Mouse (Mus musculus) hindbrain, embryonic 12.5 days (tissue): ENCODE results near the gene Rnase11. TPM values are rescaled to one million over a fixed set of nuclear protein-coding genes. Genes with fewer than 3 reads are reported as not detected.
"Not testable (repeated sequence)": the region's sequence is repeated elsewhere in the genome, so short reads cannot be mapped to it uniquely, and the experiment has no call there.

Experiments
- ATAC-seq: fragments of 200-750 bp; cut with Nextera tagmentation; 2 replicates; pipeline ENCODE4 v1.8.0; 2017; ENCODE audit warnings: moderate TSS enrichment; ENCODE audit not compliant: low FRiP score
- H3K27ac ChIP-seq: fragments of 300-500 bp; sonication (generic); 2 replicates; pipeline ENCODE4 v1.5.1; 2016; ENCODE audit warnings: mild to moderate bottlenecking
- H3K27me3 ChIP-seq: fragments of 300-500 bp; sonication (generic); 2 replicates; pipeline ENCODE4 v1.6.1; 2016; ENCODE audit warnings: mild to moderate bottlenecking
- H3K36me3 ChIP-seq: fragments of 300-500 bp; sonication (generic); 2 replicates; pipeline ENCODE4 v1.6.1; 2016; ENCODE audit warnings: mild to moderate bottlenecking
- H3K4me1 ChIP-seq: fragments of 300-500 bp; sonication (generic); 2 replicates; pipeline ENCODE4 v1.6.1; 2016
- H3K4me2 ChIP-seq: fragments of 300-500 bp; sonication (generic); replicated peaks from 2 replicates; pipeline ENCODE4 v1.6.1; 2016; ENCODE audit warnings: mild to moderate bottlenecking
- H3K4me3 ChIP-seq: fragments of 300-500 bp; sonication (generic); 2 replicates; pipeline ENCODE4 v1.5.1; 2016; ENCODE audit warnings: mild to moderate bottlenecking
- H3K9ac ChIP-seq: fragments of 300-500 bp; sonication (generic); 2 replicates; pipeline ENCODE4 v1.6.1; 2016; ENCODE audit warnings: mild to moderate bottlenecking, moderate library complexity
- H3K9me3 ChIP-seq: fragments of 300-500 bp; sonication (generic); replicated peaks from 2 replicates; pipeline ENCODE4 v1.6.1; 2016; ENCODE audit warnings: mild to moderate bottlenecking
- WGBS: fragments of 180-500 bp; shearing (Covaris S2); methylation state at CpG from one replicate; pipeline ENCODE4 v1.1.7; 2016; 5-methylcytosine and 5-hydroxymethylcytosine counted together
- polyA plus RNA-seq: library from polyadenylated mRNA; unstranded; fragments of >200 nt; fragmentation: Nextera tagmentation; extraction: Ambion mirVana; gene quantifications from 2 replicates; pipeline ENCODE4 v1.2.1, GENCODE M21; 2016

Rnase11 gene
- polyA plus RNA-seq, 1 experiment from 2014 or later: not detected

GRCm38 (mm10) chr14:51026391-51027133 is 23.4 kb downstream of the Rnase11 start:
- peak; percentile 46; the same call in 1 of the 2 replicates for ATAC-seq
- Histone ChIP-seq H3K27me3 (no peaks in the 10 kb centered on the region), H3K9ac (no peak overlapping the region), H3K36me3 (no peaks in the 10 kb centered on the region), H3K27ac (no peak overlapping the region), H3K4me1 (no peaks in the 10 kb centered on the region), H3K4me2 (no peak overlapping the region), H3K9me3 (no peaks in the 10 kb centered on the region), H3K4me3 (no peak overlapping the region)
- 41% methylated on average over 5 of the region's 5 CpGs for WGBS

GRCm38 (mm10) chr14:51024820-51025219 is 25.1 kb downstream of the Rnase11 start:
- no peak for ATAC-seq
- Histone ChIP-seq H3K27ac (no peak overlapping the region), H3K9ac (no peak overlapping the region), H3K36me3 (no peaks in the 10 kb centered on the region), H3K9me3 (no peaks in the 10 kb centered on the region), H3K4me2 (no peak overlapping the region), H3K4me3 (no peak overlapping the region), H3K4me1 (no peaks in the 10 kb centered on the region), H3K27me3 (no peaks in the 10 kb centered on the region)
- 94% methylated on average over 1 of the region's 1 CpGs for WGBS

GRCm38 (mm10) chr14:51023457-51023856 is 26.5 kb downstream of the Rnase11 start:
- Histone ChIP-seq H3K36me3 (no peaks in the 10 kb centered on the region), H3K9ac (no peak overlapping the region), H3K4me1 (no peaks in the 10 kb centered on the region), H3K27ac (no peak overlapping the region), H3K4me2 (no peak overlapping the region), H3K27me3 (no peaks in the 10 kb centered on the region), H3K9me3 (no peaks in the 10 kb centered on the region), H3K4me3 (no peak overlapping the region)
- WGBS: 77% methylated on average over 4 of the region's 4 CpGs
- no peak for ATAC-seq

- Histone ChIP-seq H3K4me2 (no peak overlapping the region), H3K9ac (no peak overlapping the region), H3K4me1 (no peaks in the 10 kb centered on the region), H3K27ac (no peak overlapping the region), H3K27me3 (no peaks in the 10 kb centered on the region), H3K4me3 (no peak overlapping the region), H3K36me3 (no peaks in the 10 kb centered on the region), H3K9me3 (no peaks in the 10 kb centered on the region)
- 83% methylated on average over 3 of the region's 3 CpGs for WGBS
- ATAC-seq: no peak
Observed at GRCm38 (mm10) chr14:51017256-51017655, 32.7 kb downstream of the Rnase11 start.

GRCm38 (mm10) chr14:51015780-51016179 is 34.2 kb downstream of the Rnase11 start:
- no peak overlapping the region for H3K4me3 ChIP-seq
- ATAC-seq: no peak
- no peaks in the 10 kb centered on the region for H3K9me3 ChIP-seq

GRCm38 (mm10) chr14:51014724-51015123 is 35.2 kb downstream of the Rnase11 start:
- H3K27me3 ChIP-seq, H3K27ac ChIP-seq, H3K36me3 ChIP-seq, H3K4me1 ChIP-seq, H3K9me3 ChIP-seq, H3K4me2 ChIP-seq, ATAC-seq, H3K9ac ChIP-seq, H3K4me3 ChIP-seq: not testable (repeated sequence)
- 92% methylated on average over 3 of the region's 3 CpGs for WGBS

More at GRCm38 (mm10) chr14:51015780-51016179, 34.2 kb downstream of the Rnase11 start:
- Histone ChIP-seq H3K4me1 (no peaks in the 10 kb centered on the region), H3K4me2 (no peak overlapping the region), H3K27ac (no peak overlapping the region), H3K27me3 (no peaks in the 10 kb centered on the region), H3K9ac (no peak overlapping the region), H3K36me3 (no peaks in the 10 kb centered on the region)

- H3K9me3 ChIP-seq: no peaks in the 10 kb centered on the region
- no peaks in the 10 kb centered on the region for H3K4me1 ChIP-seq
- no peaks in the 10 kb centered on the region for H3K27me3 ChIP-seq
- no peak overlapping the region for H3K4me2 ChIP-seq
- 86% methylated on average over 6 of the region's 6 CpGs for WGBS
- ATAC-seq: no peak
- H3K36me3 ChIP-seq: no peaks in the 10 kb centered on the region
- H3K27ac ChIP-seq: no peak overlapping the region
- H3K4me3 ChIP-seq: no peak overlapping the region
- H3K9ac ChIP-seq: no peak overlapping the region
Observed at GRCm38 (mm10) chr14:51009572-51009971, 40.4 kb downstream of the Rnase11 start.

- Histone ChIP-seq H3K9ac (no peak overlapping the region), H3K27ac (no peak overlapping the region), H3K4me3 (no peak overlapping the region), H3K4me1 (no peaks in the 10 kb centered on the region), H3K27me3 (no peaks in the 10 kb centered on the region), H3K4me2 (no peak overlapping the region), H3K9me3 (no peaks in the 10 kb centered on the region), H3K36me3 (no peaks in the 10 kb centered on the region)
- no peak for ATAC-seq
- WGBS: 92% methylated on average over 4 of the region's 4 CpGs
Observed at GRCm38 (mm10) chr14:51008781-51009180, 41.2 kb downstream of the Rnase11 start.

GRCm38 (mm10) chr14:51007914-51008713 is 41.8 kb downstream of the Rnase11 start:
- WGBS: 81% methylated on average over 13 of the region's 13 CpGs
- H3K4me3 ChIP-seq: no peak overlapping the region

GRCm38 (mm10) chr14:51007152-51007801 is 42.7 kb downstream of the Rnase11 start, which contains the start of gene Rnase10:
Gene Rnase10 (plus strand): TSS chr14:51007751.
- Histone ChIP-seq H3K9me3 (no peaks in the 10 kb centered on the region), H3K27me3 (no peaks in the 10 kb centered on the region), H3K27ac (no peak within 1 kb of the TSS), H3K36me3 (no peaks in the 10 kb centered on the region), H3K4me2 (no peak within 1 kb of the TSS), H3K4me3 (no peak within 1 kb of the TSS), H3K4me1 (no peaks in the 10 kb centered on the region), H3K9ac (no peak within 1 kb of the TSS)
- WGBS: 80% methylated on average over 8 of the region's 8 CpGs
- no peak for ATAC-seq

More at GRCm38 (mm10) chr14:51007914-51008713, 41.8 kb downstream of the Rnase11 start:
- Histone ChIP-seq H3K27me3 (no peaks in the 10 kb centered on the region), H3K9me3 (no peaks in the 10 kb centered on the region), H3K4me2 (no peak overlapping the region), H3K9ac (no peak overlapping the region), H3K36me3 (no peaks in the 10 kb centered on the region), H3K4me1 (no peaks in the 10 kb centered on the region), H3K27ac (no peak overlapping the region)
- ATAC-seq: no peak
